ENCODE assay signal across 41 mouse cellular contexts in genomic region chr8:71999434-71999833, GRCm38 (mm10). TPM values are rescaled to one million over a fixed set of nuclear protein-coding genes. Genes with fewer than 3 reads are reported as not detected.
"Had no signal": no experiment of that assay in that cellular context is flagged by ENCODE, and none has a peak within 500 bp of the region (broad histone marks: within the 10 kb centered on the region; RNA-seq: fewer than 3 reads in every experiment).

No protein-coding gene starts in this region.

- H3K4me1 ChIP-seq: heart, embryonic 10.5 days; heart, embryonic 13.5 days; heart, embryonic 15.5 days; hindbrain, embryonic 13.5 days; hindbrain, embryonic 15.5 days; kidney, embryonic 15.5 days; limb, embryonic 13.5 days; limb, embryonic 15.5 days; liver, embryonic 12.5 days had no signal

- H3K4me2 ChIP-seq: heart, embryonic 13.5 days; heart, embryonic 15.5 days; hindbrain, embryonic 13.5 days; hindbrain, embryonic 15.5 days; kidney, embryonic 15.5 days; limb, embryonic 13.5 days; limb, embryonic 15.5 days; liver, embryonic 12.5 days had no signal

- H3K27me3 ChIP-seq: heart, embryonic 13.5 days; heart, embryonic 15.5 days; hindbrain, embryonic 13.5 days; hindbrain, embryonic 15.5 days; kidney, embryonic 15.5 days; limb, embryonic 13.5 days; limb, embryonic 15.5 days; liver, embryonic 12.5 days had no signal

- H3K27ac ChIP-seq: gastrocnemius, adult 2 months; heart, embryonic 10.5 days; heart, embryonic 13.5 days; heart, embryonic 15.5 days; hindbrain, embryonic 13.5 days; hindbrain, embryonic 15.5 days; hindbrain, postnatal 0 days; kidney, embryonic 15.5 days; kidney, postnatal 0 days; left cerebral cortex, adult 2 months; limb, embryonic 13.5 days; limb, embryonic 15.5 days; liver, embryonic 12.5 days; liver, embryonic 14.5 days had no signal

- H3K9ac ChIP-seq: heart, embryonic 13.5 days; heart, embryonic 15.5 days; hindbrain, embryonic 13.5 days; hindbrain, embryonic 15.5 days; kidney, embryonic 15.5 days; limb, embryonic 13.5 days; limb, embryonic 15.5 days; liver, embryonic 12.5 days; liver, embryonic 14.5 days had no signal

- ATAC-seq: hindbrain, postnatal 0 days; intestine, embryonic 16.5 days; liver, embryonic 12.5 days had no signal

- H3K4me3 ChIP-seq: gastrocnemius, adult 2 months; heart, embryonic 10.5 days; heart, embryonic 13.5 days; heart, embryonic 15.5 days; hindbrain, embryonic 13.5 days; hindbrain, embryonic 15.5 days; kidney, embryonic 15.5 days; left cerebral cortex, adult 2 months; limb, embryonic 13.5 days; limb, embryonic 15.5 days; liver, embryonic 12.5 days had no signal

- DNase-seq: gastrocnemius, adult 2 months; gastrocnemius, postnatal 10 days; gastrocnemius, postnatal 25 days; heart, adult 18-20 months; heart, postnatal 14 days; heart, postnatal 36 days; kidney, adult 11 months; kidney, adult 8-10 months; kidney, postnatal 14 days; kidney, postnatal 36 days had no signal

- H3K36me3 ChIP-seq: heart, embryonic 10.5 days; heart, embryonic 13.5 days; heart, embryonic 15.5 days; hindbrain, embryonic 13.5 days; hindbrain, embryonic 15.5 days; kidney, embryonic 15.5 days; limb, embryonic 13.5 days; limb, embryonic 15.5 days; liver, embryonic 12.5 days had no signal

- H3K9me3 ChIP-seq: heart, embryonic 10.5 days; heart, embryonic 13.5 days; heart, embryonic 15.5 days; hindbrain, embryonic 13.5 days; hindbrain, embryonic 15.5 days; kidney, embryonic 15.5 days; limb, embryonic 13.5 days; limb, embryonic 15.5 days; liver, embryonic 12.5 days had no signal

RNA-seq across cellular contexts. Expression of gene Cyp4f18, which starts 10.0 kb away (rescaled TPM):
- total RNA-seq: hindbrain, postnatal 0 days; layer of hippocampus, adult 18-20 months; layer of hippocampus, adult 8-10 months; layer of hippocampus, postnatal 10 days; layer of hippocampus, postnatal 25 days; left cerebral cortex, adult 2 months; left cerebral cortex, postnatal 14 days; left cerebral cortex, postnatal 36 days had no signal
- polyA plus RNA-seq: heart, embryonic 10.5 days had no signal

RNA-seq across cellular contexts. Expression of gene Olfr372, which starts 41.6 kb away (rescaled TPM):
- total RNA-seq: gastrocnemius, adult 2 months; gastrocnemius, postnatal 10 days; gastrocnemius, postnatal 25 days; gastrocnemius, postnatal 4 days; granulocyte monocyte progenitor cell, adult 5-6 weeks; heart, adult 18-20 months; heart, adult 8-10 months; heart, postnatal 14 days; heart, postnatal 36 days; hematopoietic stem cell, adult 5-6 weeks; hindbrain, postnatal 0 days; layer of hippocampus, adult 18-20 months; layer of hippocampus, adult 8-10 months; layer of hippocampus, postnatal 10 days; layer of hippocampus, postnatal 25 days; left cerebral cortex, adult 2 months; left cerebral cortex, postnatal 14 days; left cerebral cortex, postnatal 36 days; liver, adult 2 months had no signal
- polyA plus RNA-seq: heart, embryonic 10.5 days; heart, embryonic 13.5 days; heart, embryonic 15.5 days; heart, postnatal 0 days; hindbrain, embryonic 11.5 days; hindbrain, embryonic 13.5 days; hindbrain, postnatal 0 days; intestine, embryonic 14.5 days; intestine, embryonic 16.5 days; kidney, embryonic 15.5 days; kidney, postnatal 0 days; large intestine, adult 2 months; limb, embryonic 11.5 days; limb, embryonic 13.5 days; limb, embryonic 15.5 days; liver, adult 2 months; liver, embryonic 12.5 days; liver, embryonic 14.5 days; liver, embryonic 16.5 days had no signal
